Mouse (Mus musculus) lung, postnatal 0 days (tissue): ENCODE results near the gene Cd164l2. TPM values are rescaled to one million over a fixed set of nuclear protein-coding genes. Genes with fewer than 3 reads are reported as not detected.

Source experiments
- ATAC-seq: fragments of 200-750 bp; cut with Nextera tagmentation; 2 replicates; pipeline ENCODE4 v1.8.0; 2017; ENCODE audit warnings: moderate library complexity
- DNase-seq: peaks from one replicate; pipeline ENCODE4 v3.0.0-alpha.2; 2016; ENCODE audit warnings: low spot score
- H3K27ac ChIP-seq: fragments of 300-500 bp; sonication (generic); 2 replicates; pipeline ENCODE4 v1.5.1; 2014; ENCODE audit warnings: antibody characterized with exemption, mild to moderate bottlenecking, low read length, mixed read lengths
- H3K27me3 ChIP-seq: fragments of 300-500 bp; sonication (generic); replicated peaks from 2 replicates; pipeline ENCODE4 v1.6.1; 2014; ENCODE audit warnings: low read length, mixed read lengths; ENCODE audit not compliant: insufficient read depth
- H3K36me3 ChIP-seq: fragments of 300-500 bp; sonication (generic); 2 replicates; pipeline ENCODE4 v1.6.1; 2014; ENCODE audit warnings: low read length, mixed read lengths; ENCODE audit not compliant: insufficient read depth
- H3K4me1 ChIP-seq: fragments of 300-500 bp; sonication (generic); 2 replicates; pipeline ENCODE4 v1.6.1; 2014; ENCODE audit warnings: antibody characterized with exemption, low read depth, low read length, mixed read lengths; ENCODE audit not compliant: insufficient read depth
- H3K4me2 ChIP-seq: fragments of 300-500 bp; sonication (generic); replicated peaks from 2 replicates; pipeline ENCODE4 v1.6.1; 2014; ENCODE audit warnings: low read depth, mild to moderate bottlenecking, low read length, moderate library complexity, mixed read lengths
- H3K4me3 ChIP-seq: fragments of 300-500 bp; sonication (generic); 2 replicates; pipeline ENCODE4 v1.5.1; 2014; ENCODE audit warnings: low read depth, low read length
- H3K9ac ChIP-seq: fragments of 300-500 bp; sonication (generic); replicated peaks from 2 replicates; pipeline ENCODE4 v1.6.1; 2014; ENCODE audit warnings: low read depth, mild to moderate bottlenecking
- H3K9me3 ChIP-seq: fragments of 300-500 bp; sonication (generic); 2 replicates; pipeline ENCODE4 v1.6.1; 2016; ENCODE audit warnings: low read length, mixed read lengths
- CTCF ChIP-seq: IDR thresholded peaks from 2 replicates; pipeline ENCODE4 v1.5.1; 2016; ENCODE audit warnings: antibody characterized with exemption, mild to moderate bottlenecking
- EP300 ChIP-seq: IDR thresholded peaks from 2 replicates; pipeline ENCODE4 v1.6.1; 2016; ENCODE audit warnings: antibody characterized with exemption, mild to moderate bottlenecking, control low read depth
- WGBS: fragments of 180-500 bp; shearing (Covaris S2); extraction: QIAGEN DNeasy Blood & Tissue Kit; methylation state at CpG from one replicate; pipeline ENCODE4 v1.1.7; 2014; 5-methylcytosine and 5-hydroxymethylcytosine counted together
- microRNA-seq: library from miRNA; unstranded; fragments of <30 nt; microRNA quantifications from one replicate; pipeline ENCODE4, GENCODE M21; 2016
- polyA plus RNA-seq: library from polyadenylated mRNA; unstranded; fragments of >200 nt; fragmentation: Nextera tagmentation; extraction: Ambion mirVana; gene quantifications from 2 replicates; pipeline ENCODE4 v1.2.1, GENCODE M21; 2015

Cd164l2 gene
- polyA plus RNA-seq, 1 experiment from 2014 or later: 10.3 TPM

DNA sequence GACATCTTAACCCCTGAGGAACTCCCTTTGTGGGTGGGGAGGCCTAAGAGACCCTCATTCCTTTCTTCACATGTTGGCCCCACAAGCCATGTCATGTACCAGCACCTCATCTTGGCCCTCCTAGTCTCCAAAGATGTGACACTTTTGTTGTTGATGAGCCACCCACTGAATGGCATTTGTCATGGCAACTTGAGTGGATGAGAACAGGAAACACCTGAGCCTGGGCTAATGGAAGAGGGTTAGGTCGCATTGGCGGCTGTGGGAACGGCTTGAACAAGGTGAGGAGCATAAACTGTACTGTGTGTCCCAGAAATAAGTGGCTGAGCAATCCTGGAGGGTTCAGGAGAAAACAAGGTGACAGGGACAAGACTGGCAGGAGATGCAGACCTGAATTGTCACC is 57.0 kb downstream of the Cd164l2 start:
- Histone ChIP-seq H3K4me3 (no peak overlapping the region), H3K4me2 (no peak overlapping the region), H3K4me1 (no peaks in the 10 kb centered on the region), H3K9me3 (no peaks in the 10 kb centered on the region), H3K27ac (no peak overlapping the region), H3K27me3 (no peaks in the 10 kb centered on the region), H3K9ac (no peak overlapping the region), H3K36me3 (peaks cover 36% of the 10 kb centered on the region)
- ATAC-seq: no peak
- WGBS: 83% methylated on average over 3 of the region's 3 CpGs
- no peak for TF ChIP-seq EP300
- TF ChIP-seq CTCF: no peak
- no peak for DNase-seq

DNA sequence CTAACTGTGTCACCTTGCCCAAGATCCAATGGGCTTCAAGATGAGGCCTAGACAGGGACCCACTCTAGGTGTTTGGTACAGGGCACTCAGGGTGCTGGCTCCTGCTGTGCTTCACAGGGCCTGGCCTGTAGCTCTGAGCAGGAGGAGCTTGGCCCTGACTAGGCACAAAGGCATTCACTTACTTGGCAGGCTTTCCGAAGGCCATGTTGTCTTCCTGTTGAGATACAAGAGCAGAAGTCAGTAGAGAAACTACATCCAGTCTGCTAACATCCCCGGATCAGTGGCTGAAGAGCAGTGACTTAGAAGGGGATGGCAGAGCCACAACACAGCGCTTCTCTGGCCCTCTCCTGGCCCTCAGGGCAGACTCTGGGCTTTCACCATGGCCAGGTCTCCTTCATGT is 57.7 kb downstream of the Cd164l2 start:
- Histone ChIP-seq H3K4me3 (no peak overlapping the region), H3K27ac (no peak overlapping the region), H3K4me1 (no peaks in the 10 kb centered on the region), H3K9ac (no peak overlapping the region), H3K4me2 (no peak overlapping the region), H3K36me3 (peaks cover 36% of the 10 kb centered on the region), H3K27me3 (no peaks in the 10 kb centered on the region), H3K9me3 (no peaks in the 10 kb centered on the region)
- ATAC-seq (no peak), DNase-seq (no peak)
- 87% methylated on average over 3 of the region's 3 CpGs for WGBS
- TF ChIP-seq CTCF: no peak
- TF ChIP-seq EP300: no peak

- H3K27me3 ChIP-seq: no peaks in the 10 kb centered on the region
- H3K4me2 ChIP-seq: no peak overlapping the region
- H3K27ac ChIP-seq: no peak overlapping the region
- no peak overlapping the region for H3K9ac ChIP-seq
- whole genome bisulfite sequencing: 90% methylated on average over 9 of the region's 9 CpGs
- peaks cover 36% of the 10 kb centered on the region for H3K36me3 ChIP-seq
- DNase-seq (no peak), ATAC-seq (no peak)
- H3K9me3 ChIP-seq: no peaks in the 10 kb centered on the region
- no peak overlapping the region for H3K4me3 ChIP-seq
- TF ChIP-seq EP300 (no peak), CTCF (no peak)
- H3K4me1 ChIP-seq: no peaks in the 10 kb centered on the region
Observed at GRCm38 (mm10) chr4:133270929-133271328, 59.0 kb downstream of the Cd164l2 start.

Small RNA genes within 50 kb of the gene (microRNA-seq; reads per million reads assigned to microRNA genes)
- gene Mir7017: 0.98 reads per million

Other genes starting within 250 kb of the Cd164l2 start
- 4.0 and 4.7 TPM in 2 replicates for gene Fgr, start 238.0 kb upstream of the Cd164l2 start, polyA plus RNA-seq
- 3.9 and 4.4 TPM in 2 replicates for gene Ahdc1, start 200.9 kb upstream of the Cd164l2 start, polyA plus RNA-seq
- gene Wasf2, start 81.6 kb upstream of the Cd164l2 start, polyA plus RNA-seq: 149 and 153 TPM in 2 replicates
- gene Gpr3, start 405 bp downstream of the Cd164l2 start, polyA plus RNA-seq: not detected in 2 replicates
- 7.8 and 18.7 TPM in 2 replicates for gene Map3k6, start 28.7 kb downstream of the Cd164l2 start, polyA plus RNA-seq
- 3.1 and 3.3 TPM in 2 replicates for gene Sytl1, start 51.0 kb downstream of the Cd164l2 start, polyA plus RNA-seq
- gene Tmem222, start 65.7 kb downstream of the Cd164l2 start, polyA plus RNA-seq: 47.2 and 58.1 TPM in 2 replicates
- gene Wdtc1, start 141.3 kb downstream of the Cd164l2 start, polyA plus RNA-seq: 9.2 and 9.9 TPM in 2 replicates
- 5.4 and 6.0 TPM in 2 replicates for gene Slc9a1, start 157.6 kb downstream of the Cd164l2 start, polyA plus RNA-seq